Mouse (Mus musculus): ENCODE results near the gene Acta2.

DNA sequence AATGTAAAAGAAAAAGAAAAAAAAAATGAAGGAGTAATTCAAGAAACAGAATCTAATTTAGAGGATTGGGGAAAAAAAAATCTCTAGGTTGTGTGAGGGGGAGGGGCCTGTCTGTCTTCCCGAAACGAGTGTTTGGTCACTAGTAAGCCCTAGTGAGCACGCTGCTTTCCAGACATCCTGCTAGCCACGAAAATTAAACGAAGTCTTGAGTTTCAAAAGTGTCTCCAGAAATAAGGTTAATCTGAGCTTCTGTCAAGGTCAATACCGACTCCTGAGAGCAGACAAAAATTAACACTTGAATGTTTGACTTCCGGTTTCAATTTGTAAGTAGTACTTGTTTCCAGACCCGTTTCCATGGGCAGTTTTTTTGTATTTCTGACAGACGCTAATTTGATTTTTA is 62.2 kb downstream of the Acta2 start:
- TF ChIP-seq CTCF (conservative IDR thresholded peaks at IDR 0.05; ENCODE audit: low read length) (no peak), POU5F1 (IDR thresholded peaks at IDR 0.05; ENCODE audit: borderline replicate concordance, low read length) (no peak), NANOG (IDR thresholded peaks at IDR 0.05; ENCODE audit: borderline replicate concordance, low read length) (no peak)
